Mouse (Mus musculus) cortical plate, adult 2 months (tissue): ENCODE results near the gene Dcaf1.

ENCODE experiments used
- CTCF ChIP-seq: fragments of 200-500 bp; IDR thresholded peaks from 2 replicates; pipeline ENCODE4 v1.5.1; 2011; ENCODE audit warnings: mild to moderate bottlenecking, control low read depth, low read length; ENCODE audit not compliant: insufficient read depth; ENCODE audit errors: extremely low read depth
- POLR2A ChIP-seq: fragments of 200-500 bp; IDR thresholded peaks from 2 replicates; pipeline ENCODE4 v1.6.1; 2011; ENCODE audit warnings: mild to moderate bottlenecking, low read length, control low read depth; ENCODE audit not compliant: insufficient read depth; ENCODE audit errors: extremely low read depth

GRCm38 (mm10) chr9:106898901-106899300 is 77.2 kb downstream of the Dcaf1 start:
- TF ChIP-seq POLR2A (no peak), CTCF (no peak)
